Mouse (Mus musculus) embryo, embryonic 11 days (tissue): ENCODE data around the gene Ap2b1.

Experiments
- DNase-seq: peaks from one replicate; pipeline ENCODE4 v3.0.0-alpha.2; 2015

Gene Ap2b1

DNA sequence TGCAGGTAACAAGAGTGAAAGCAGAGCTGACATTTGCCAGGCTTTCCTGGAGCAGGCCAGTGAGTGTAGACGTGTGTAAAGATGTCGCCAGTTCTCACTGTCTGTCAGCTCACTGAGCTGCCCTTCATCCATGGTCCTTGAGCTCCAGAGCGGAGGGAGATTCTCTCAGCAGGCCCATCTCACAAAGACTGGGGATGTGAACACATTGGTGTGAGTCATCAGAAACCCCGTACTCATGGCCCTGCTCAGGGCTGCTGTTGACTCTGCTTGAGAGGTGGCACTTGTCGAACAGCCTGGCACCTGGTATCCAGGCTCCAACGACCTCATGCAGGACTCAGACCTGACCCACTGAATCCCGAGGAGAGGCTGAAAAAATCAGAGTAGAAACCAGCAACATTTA lies 105.0 kb downstream of the Ap2b1 start:
- DNase-seq: no peak

DNA sequence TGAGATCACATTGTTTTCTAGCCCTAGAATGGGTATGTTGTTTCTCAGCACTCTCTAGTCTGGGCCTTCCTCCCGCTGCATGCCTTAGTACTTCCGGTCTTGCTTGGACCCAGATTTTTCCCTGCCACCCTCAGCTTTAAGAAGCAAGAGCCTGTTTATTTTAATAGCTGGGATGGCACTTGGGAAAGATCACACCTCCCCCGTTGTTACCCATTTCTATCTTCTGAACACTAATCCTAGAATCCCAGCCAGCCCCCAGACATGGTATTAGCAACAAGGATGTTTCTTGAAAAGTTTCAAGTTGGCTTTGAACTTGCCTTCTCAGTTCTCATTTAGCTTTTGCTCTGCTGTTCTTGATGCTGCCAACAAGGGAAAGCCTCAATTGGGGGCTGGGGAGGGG lies 107.6 kb downstream of the Ap2b1 start:
- DNase-seq: no peak

GRCm38 (mm10) chr11:83408242-83408641 lies 109.4 kb downstream of the Ap2b1 start:
- DNase-seq: no peak

DNA sequence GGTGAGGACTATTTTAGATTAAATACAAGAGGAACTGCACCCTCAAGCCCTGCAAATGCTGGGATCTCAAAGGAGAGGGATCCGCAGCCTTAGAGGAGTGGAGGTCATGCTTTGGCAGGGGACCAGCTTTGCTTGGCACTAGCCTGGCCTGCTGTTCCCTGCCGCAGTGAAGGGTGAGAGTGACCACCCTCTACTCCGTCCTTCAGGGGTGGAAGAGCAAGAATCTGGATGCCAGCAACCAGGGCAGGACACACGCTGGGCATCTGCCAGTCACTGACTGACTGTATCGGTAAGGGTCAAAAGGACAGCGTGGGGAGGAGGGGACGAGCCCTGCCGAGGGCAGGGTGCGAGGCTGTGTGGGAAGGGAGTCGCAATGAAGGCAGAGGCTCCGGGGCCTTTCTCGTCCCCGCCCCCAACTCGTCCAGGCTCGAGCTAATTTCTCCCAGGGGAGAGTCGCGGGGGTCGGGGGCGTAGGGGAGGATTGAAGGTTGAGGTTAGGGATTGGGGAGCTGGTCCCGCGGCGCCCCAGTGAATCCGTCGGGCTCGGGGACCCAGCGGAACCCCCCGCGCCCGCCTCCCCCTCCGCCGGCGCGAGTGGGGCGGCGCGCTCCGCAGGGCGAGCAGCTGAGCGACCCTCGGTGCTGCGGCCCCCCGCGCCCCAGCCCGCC lies 110.4 kb downstream of the Ap2b1 start, which contains the start of gene Rasl10b:
Gene Rasl10b (plus strand): TSS at position 51 of the 668 bp plus-strand sequence.
- DNase-seq: peak; percentile 74

DNA sequence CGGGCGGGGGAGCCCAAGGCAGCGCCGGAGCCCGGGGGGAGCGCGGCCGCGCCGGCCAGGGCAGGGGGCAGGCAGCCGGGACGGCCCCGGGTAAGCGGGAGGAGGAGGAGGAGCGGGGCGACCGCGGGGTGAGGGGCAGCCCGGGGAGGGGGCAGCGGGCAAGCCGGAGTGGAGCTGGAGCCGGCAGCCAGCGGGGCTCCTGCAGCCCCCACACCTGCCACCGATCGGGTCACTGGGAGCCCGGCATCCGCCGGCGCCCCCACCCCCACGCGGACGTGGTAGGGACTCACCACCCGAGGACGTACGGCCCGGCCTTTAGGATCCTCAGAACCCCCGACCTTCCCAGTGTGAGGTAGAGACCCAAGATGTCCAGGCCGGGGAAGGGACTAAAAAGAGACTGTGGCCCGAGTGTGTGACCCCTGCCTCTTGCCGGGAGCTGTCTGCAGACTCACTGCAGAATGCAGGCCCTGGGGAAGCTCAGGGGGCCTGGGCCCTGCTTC lies 111.0 kb downstream of the Ap2b1 start:
- DNase-seq: peak; percentile 47

- DNase-seq: no peak
These were observed 111.7 kb downstream of the Ap2b1 start for GRCm38 (mm10) chr11:83410510-83410909.

GRCm38 (mm10) chr11:83417080-83417479 lies 118.3 kb downstream of the Ap2b1 start:
- peak; percentile 78 for DNase-seq

- no peak for DNase-seq
These were observed 118.9 kb downstream of the Ap2b1 start for GRCm38 (mm10) chr11:83417708-83418107.

GRCm38 (mm10) chr11:83418566-83418965 lies 119.7 kb downstream of the Ap2b1 start:
- peak; percentile 69 for DNase-seq

GRCm38 (mm10) chr11:83420338-83420737 lies 121.5 kb downstream of the Ap2b1 start:
- peak; percentile 46 for DNase-seq

DNA sequence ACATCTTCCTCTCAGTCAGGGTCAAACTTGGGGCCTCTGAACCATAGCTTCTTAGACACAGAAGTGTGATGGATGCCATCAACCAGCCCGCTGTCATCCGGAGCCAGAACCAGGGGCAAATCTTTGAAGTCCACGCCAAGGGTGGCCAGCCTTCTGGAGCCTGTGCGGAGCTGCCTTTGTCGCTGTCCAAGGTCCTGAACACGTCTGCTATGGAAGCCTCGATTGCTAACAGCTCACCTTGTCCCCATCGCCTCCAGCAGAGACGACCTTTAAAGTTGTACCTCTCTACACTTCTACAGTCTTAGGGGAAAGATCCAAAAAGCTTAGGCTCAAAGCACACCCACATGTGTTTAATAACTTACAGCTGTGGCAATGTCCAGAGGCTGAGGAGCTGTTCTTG lies 122.5 kb downstream of the Ap2b1 start:
- DNase-seq: peak; percentile 88

- DNase-seq: peak; percentile 84
These were observed 125.9 kb downstream of the Ap2b1 start for GRCm38 (mm10) chr11:83424681-83425080.

DNA sequence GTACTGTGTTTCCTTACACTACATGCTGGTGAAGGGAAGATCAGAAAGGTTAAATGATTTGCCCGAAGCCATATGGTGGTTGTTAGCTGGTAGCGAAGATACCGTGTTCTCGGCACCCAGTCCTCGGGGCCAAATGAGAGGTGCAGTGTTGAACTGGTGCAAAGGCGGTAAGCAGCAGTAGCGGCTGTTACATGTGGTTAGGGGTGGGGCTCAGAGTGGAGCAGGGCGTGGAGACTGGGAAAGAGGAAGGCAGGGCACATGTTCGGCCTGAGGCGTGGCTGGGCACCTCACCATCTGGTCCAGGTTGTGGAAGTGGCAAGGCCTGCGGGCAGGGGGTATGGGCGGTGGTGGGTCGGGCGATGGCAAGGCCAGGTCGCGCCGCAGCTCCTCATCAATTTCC lies 128.1 kb downstream of the Ap2b1 start:
- no peak for DNase-seq

GRCm38 (mm10) chr11:83429355-83429754 lies 130.5 kb downstream of the Ap2b1 start, which contains the start of gene Gas2l2:
Gene Gas2l2, minus strand, starts transcription at chr11:83429455.
- no peak for DNase-seq

- no peak for DNase-seq
These were observed 133.7 kb downstream of the Ap2b1 start for GRCm38 (mm10) chr11:83432533-83432932.

- no peak for DNase-seq
These were observed 138.6 kb downstream of the Ap2b1 start, which contains the start of gene 1700020L24Rik for GRCm38 (mm10) chr11:83437377-83437776. Gene 1700020L24Rik, plus strand, starts transcription at chr11:83437677.

- no peak for DNase-seq
These were observed 140.7 kb downstream of the Ap2b1 start for GRCm38 (mm10) chr11:83439426-83440060.

DNA sequence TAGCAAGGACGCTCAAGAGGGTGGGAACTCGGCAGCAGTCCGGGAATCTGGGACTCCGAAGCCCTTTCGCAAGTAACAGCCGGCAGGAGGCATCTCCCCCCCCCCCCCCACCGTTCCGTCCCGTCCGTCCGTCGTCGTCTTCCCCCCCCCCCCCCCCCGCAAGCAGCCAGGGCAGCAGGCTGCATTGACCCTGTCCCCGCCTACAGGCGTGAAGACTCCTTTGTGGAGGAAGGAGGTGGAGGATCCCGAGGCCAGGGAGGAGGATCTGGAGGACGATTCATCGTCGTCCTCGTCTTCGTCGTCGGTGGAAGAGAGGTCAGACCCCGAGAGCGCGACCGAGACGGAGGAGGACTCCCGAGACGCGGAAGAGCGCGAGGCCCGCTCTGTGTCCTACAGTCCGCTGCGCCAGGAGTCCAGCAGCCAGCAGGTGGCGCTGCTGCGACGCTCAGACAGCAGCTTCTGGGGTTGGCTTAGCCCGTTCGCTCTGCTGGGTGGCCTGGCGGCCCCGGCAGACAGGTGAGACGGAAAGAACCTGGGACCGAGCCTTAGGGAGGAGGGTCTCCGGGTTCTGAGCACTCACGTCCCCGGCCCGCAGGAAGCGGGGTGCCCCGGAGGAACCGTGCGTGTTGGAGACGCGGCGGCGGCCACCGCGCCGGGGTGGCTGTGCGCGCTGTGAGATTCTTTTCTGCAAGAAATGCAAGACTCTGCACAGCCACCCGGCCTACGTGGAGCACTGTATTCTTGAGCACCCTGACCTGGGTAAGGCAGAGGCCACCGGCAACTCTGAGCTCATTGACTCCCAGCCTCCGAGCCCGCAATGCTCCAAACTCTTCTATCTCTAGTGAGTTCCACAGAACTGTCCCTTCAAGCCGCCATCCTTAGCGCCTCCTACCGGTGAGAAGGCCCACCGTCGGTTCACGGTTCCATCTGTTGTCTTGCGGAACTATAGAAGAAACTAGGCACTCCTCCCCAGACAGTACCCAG lies 141.5 kb downstream of the Ap2b1 start:
- DNase-seq: peak; percentile 96

DNA sequence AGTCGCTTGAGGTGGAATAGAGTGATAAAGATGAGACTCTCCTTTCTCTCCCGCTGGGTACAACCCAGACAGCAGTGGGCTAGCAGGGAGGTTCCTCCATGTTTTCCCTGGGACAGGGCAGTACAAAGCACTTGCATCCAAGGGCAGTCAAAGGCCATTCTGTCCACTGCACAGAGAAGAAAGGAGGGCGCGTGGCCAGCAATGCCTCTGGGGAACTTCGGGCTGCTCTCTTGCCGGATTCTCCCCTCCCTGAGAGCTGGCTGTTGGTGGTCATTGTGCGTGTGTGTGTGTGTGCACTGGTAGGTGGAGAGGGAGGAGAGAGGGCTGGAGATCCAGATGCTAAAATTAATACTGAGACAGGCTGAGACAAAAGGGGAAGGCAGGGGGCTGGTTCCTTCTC lies 142.4 kb downstream of the Ap2b1 start:
- no peak for DNase-seq

DNA sequence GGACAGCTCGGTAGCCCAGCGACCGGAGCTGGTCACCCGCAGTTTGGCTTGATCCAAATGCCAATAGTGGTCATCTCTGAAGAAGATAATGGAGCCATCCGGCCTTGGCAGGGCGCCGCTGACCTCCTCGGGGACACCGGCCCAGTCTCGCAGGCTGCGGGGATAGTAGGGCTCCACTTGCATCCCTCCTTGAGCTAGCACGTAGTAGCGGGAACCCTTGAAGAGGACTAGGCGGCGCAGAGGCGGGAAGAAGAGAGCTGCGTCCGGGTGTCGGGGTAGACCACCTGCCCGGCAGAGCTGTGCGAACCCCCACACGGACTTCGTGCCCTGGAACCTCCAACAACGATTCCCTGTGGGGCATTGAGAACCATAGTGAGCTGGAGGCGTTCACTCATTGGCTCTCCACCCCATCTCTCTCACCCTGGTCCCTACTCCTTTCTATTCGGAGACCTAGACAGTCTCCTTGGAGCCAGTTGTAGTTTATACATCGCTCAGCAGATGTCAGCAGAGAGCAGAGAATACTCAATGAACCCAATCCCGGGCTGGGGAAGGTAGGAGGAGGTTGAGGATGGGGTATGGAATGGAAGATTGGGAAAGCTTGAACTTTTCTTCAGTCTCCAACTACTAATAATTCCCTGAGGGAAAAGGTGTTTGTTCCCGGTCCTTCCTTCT lies 143.9 kb downstream of the Ap2b1 start:
- DNase-seq: peak; percentile 88

GRCm38 (mm10) chr11:83443824-83444223 lies 145.0 kb downstream of the Ap2b1 start:
- DNase-seq: no peak

- no peak for DNase-seq
These were observed 146.2 kb downstream of the Ap2b1 start for GRCm38 (mm10) chr11:83445001-83445400.
